Mouse (Mus musculus) CH12.LX (cell line): ENCODE results near the gene 0610010F05Rik. TPM values are rescaled to one million over a fixed set of nuclear protein-coding genes. Genes with fewer than 3 reads are reported as not detected.

Experiments used
- DNase-seq: peaks from one replicate; pipeline ENCODE4 v3.0.0-alpha.2; 2013; ENCODE audit errors: extremely low read depth
- H3K27ac ChIP-seq: 2 replicates; pipeline ENCODE4 v1.5.1; 2012; ENCODE audit warnings: low read depth, mild to moderate bottlenecking, control low read depth, moderate library complexity; ENCODE audit not compliant: insufficient read depth
- H3K27me3 ChIP-seq: replicated peaks from 2 replicates; pipeline ENCODE3; 2012; ENCODE audit warnings: inconsistent platforms
- H3K36me3 ChIP-seq, 2 experiments: replicated peaks in 1 of 2; 2 replicates each; pipeline versions ENCODE3 to v1.6.1; 2012; ENCODE audit warnings: inconsistent platforms in 1 of 2, low read length in 1 of 2, mild to moderate bottlenecking in 1 of 2, mixed read lengths in 1 of 2, moderate library complexity in 1 of 2; ENCODE audit not compliant: control insufficient read depth in 1 of 2, insufficient read depth in 1 of 2
- H3K4me1 ChIP-seq, 2 experiments: 2 replicates each; pipeline ENCODE4 v1.6.1; 2012; ENCODE audit warnings: inconsistent platforms in 1 of 2, moderate library complexity in 1 of 2; ENCODE audit not compliant: insufficient read depth in 2 of 2, control insufficient read depth in 1 of 2
- H3K4me2 ChIP-seq: 2 replicates; pipeline ENCODE4 v1.6.1; 2012; ENCODE audit warnings: low read depth, mild to moderate bottlenecking, control low read depth; ENCODE audit not compliant: poor library complexity, insufficient read depth, severe bottlenecking
- H3K4me3 ChIP-seq, 3 experiments: fragments of 150-350 bp in 1 of 3; sonication (generic) in 1 of 3; replicated peaks in 1 of 3; 2 replicates each; pipeline versions ENCODE3 to v1.5.1; 2011 to 2012; ENCODE audit warnings: low read depth in 2 of 3, low read length in 2 of 3, mild to moderate bottlenecking in 2 of 3, moderate library complexity in 2 of 3, control low read depth in 1 of 3, improper control_type of control experiment in 1 of 3, inconsistent platforms in 1 of 3, mixed read lengths in 1 of 3; ENCODE audit not compliant: poor library complexity in 1 of 3
- H3K79me2 ChIP-seq: replicated peaks from 2 replicates; pipeline ENCODE4 v1.6.1; 2012; ENCODE audit warnings: mild to moderate bottlenecking, moderate library complexity; ENCODE audit not compliant: control insufficient read depth, poor library complexity, insufficient read depth, severe bottlenecking; ENCODE audit errors: extremely low read depth
- H3K9ac ChIP-seq: 2 replicates; pipeline ENCODE4 v1.6.1; 2012; ENCODE audit warnings: low read depth, mild to moderate bottlenecking, control low read depth, moderate library complexity; ENCODE audit not compliant: insufficient read depth
- H3K9me3 ChIP-seq: replicated peaks from 2 replicates; pipeline ENCODE3; 2012; ENCODE audit warnings: low read length, inconsistent platforms, mixed read lengths
- BHLHE40 ChIP-seq: IDR thresholded peaks from 2 replicates; pipeline ENCODE4 v1.6.1; 2011; ENCODE audit warnings: mild to moderate bottlenecking, low read depth, low read length, improper control_type of control experiment
- CHD1 ChIP-seq: IDR thresholded peaks from 2 replicates; pipeline ENCODE4 v1.6.1; 2012; ENCODE audit warnings: low read depth, low read length, improper control_type of control experiment, inconsistent platforms
- CTCF ChIP-seq, 2 experiments: IDR thresholded peaks in 1 of 2; conservative IDR thresholded peaks in 1 of 2; 2 replicates each; pipeline ENCODE4 v1.5.1; 2011 to 2012; ENCODE audit warnings: low read depth in 2 of 2, low read length in 2 of 2, improper control_type of control experiment in 1 of 2, inconsistent platforms in 1 of 2, mild to moderate bottlenecking in 1 of 2, moderate library complexity in 1 of 2
- E2F4 ChIP-seq: IDR thresholded peaks from 2 replicates; pipeline ENCODE4 v1.6.1; 2011; ENCODE audit warnings: low read depth, low read length, improper control_type of control experiment; ENCODE audit not compliant: insufficient replicate concordance
- ELF1 ChIP-seq: IDR thresholded peaks from 2 replicates; pipeline ENCODE4 v1.6.1; 2014; ENCODE audit warnings: low read depth, mild to moderate bottlenecking, inconsistent platforms, low read length, improper control_type of control experiment
- GABPA ChIP-seq: IDR thresholded peaks from 2 replicates; pipeline ENCODE4 v1.6.1; 2012; ENCODE audit warnings: low read depth, low read length, improper control_type of control experiment, inconsistent platforms; ENCODE audit not compliant: insufficient replicate concordance
- HCFC1 ChIP-seq: IDR thresholded peaks from 2 replicates; pipeline ENCODE4 v1.6.1; 2012; ENCODE audit warnings: low read depth, mild to moderate bottlenecking, inconsistent platforms, low read length, improper control_type of control experiment
- IRF4 ChIP-seq: IDR thresholded peaks from 2 replicates; pipeline ENCODE4 v1.6.1; 2014; ENCODE audit warnings: low read depth, mild to moderate bottlenecking, inconsistent platforms, low read length, improper control_type of control experiment
- JUND ChIP-seq: conservative IDR thresholded peaks from 2 replicates; pipeline ENCODE4 v1.6.1; 2011; ENCODE audit warnings: low read depth, low read length, improper control_type of control experiment
- MAFK ChIP-seq: IDR thresholded peaks from 2 replicates; pipeline ENCODE4 v1.6.1; 2011; ENCODE audit warnings: low read length, improper control_type of control experiment; ENCODE audit not compliant: insufficient replicate concordance
- MEF2A ChIP-seq: IDR thresholded peaks from 2 replicates; pipeline ENCODE4 v1.6.1; 2014; ENCODE audit warnings: low read depth, mild to moderate bottlenecking, inconsistent platforms, low read length, improper control_type of control experiment, borderline replicate concordance
- MYC ChIP-seq: IDR thresholded peaks from 2 replicates; pipeline ENCODE4 v1.6.1; 2011; ENCODE audit warnings: low read depth, mild to moderate bottlenecking, improper control_type of control experiment, low read length
- PAX5 ChIP-seq: IDR thresholded peaks from 2 replicates; pipeline ENCODE4 v1.6.1; 2012; ENCODE audit warnings: low read length, inconsistent platforms, mixed read lengths
- POLR2A ChIP-seq: IDR thresholded peaks from 2 replicates; pipeline ENCODE4 v1.6.1; 2011; ENCODE audit warnings: low read depth, mild to moderate bottlenecking, improper control_type of control experiment, low read length
- RAD21 ChIP-seq: IDR thresholded peaks from 2 replicates; pipeline ENCODE4 v1.6.1; 2011; ENCODE audit warnings: low read depth, mild to moderate bottlenecking, low read length, improper control_type of control experiment, moderate library complexity
- RCOR1 ChIP-seq: conservative IDR thresholded peaks from 2 replicates; pipeline ENCODE4 v1.6.1; 2012; ENCODE audit warnings: low read depth, mild to moderate bottlenecking, inconsistent platforms, low read length, improper control_type of control experiment
- SIN3A ChIP-seq: IDR thresholded peaks from 2 replicates; pipeline ENCODE4 v1.6.1; 2012; ENCODE audit warnings: low read length, improper control_type of control experiment, inconsistent platforms
- SMC3 ChIP-seq: IDR thresholded peaks from 2 replicates; pipeline ENCODE4 v1.6.1; 2011; ENCODE audit warnings: low read depth, low read length, improper control_type of control experiment
- TCF12 ChIP-seq: IDR thresholded peaks from 2 replicates; pipeline ENCODE4 v1.6.1; 2014; ENCODE audit warnings: low read depth, mild to moderate bottlenecking, inconsistent platforms, low read length, improper control_type of control experiment
- UBTF ChIP-seq: IDR thresholded peaks from 2 replicates; pipeline ENCODE4 v1.6.1; 2012; ENCODE audit warnings: low read depth, mild to moderate bottlenecking, inconsistent platforms, low read length, improper control_type of control experiment, moderate library complexity
- USF1 ChIP-seq: IDR thresholded peaks from 2 replicates; pipeline ENCODE4 v1.6.1; 2014; ENCODE audit warnings: low read depth, mild to moderate bottlenecking, inconsistent platforms, low read length, improper control_type of control experiment
- ZKSCAN1 ChIP-seq: IDR thresholded peaks from 2 replicates; pipeline ENCODE4 v1.6.1; 2012; ENCODE audit warnings: low read depth, inconsistent platforms, low read length, improper control_type of control experiment, borderline replicate concordance
- ZMIZ1 ChIP-seq: IDR thresholded peaks from 2 replicates; pipeline ENCODE4 v1.6.1; 2012; ENCODE audit warnings: low read depth, mild to moderate bottlenecking, inconsistent platforms, low read length, improper control_type of control experiment
- ZNF384 ChIP-seq: IDR thresholded peaks from 2 replicates; pipeline ENCODE4 v1.6.1; 2012; ENCODE audit warnings: low read depth, low read length, improper control_type of control experiment, inconsistent platforms
- dilution Hi-C: fragments of 300-500 bp; cut with MboI; formaldehyde crosslinking; loops from 2 replicates; pipeline ENCODE4 v1.14.3; 2020; ENCODE audit warnings: low sequenced_read_pairs; ENCODE audit not compliant: extremely low pct_unique_long_range_greater_than_20kb, extremely low pct_ligation_motif_present
- in situ Hi-C: fragments of 300-500 bp; cut with MboI; formaldehyde crosslinking; loops from 3 replicates; pipeline ENCODE4 v1.14.3; 2019; ENCODE audit warnings: low sequenced_read_pairs, low pct_ligation_motif_present, low pct_unique_long_range_greater_than_20kb, mixed read lengths
- polyA plus RNA-seq: library from polyadenylated mRNA; unstranded; fragments of >175 nt; gene quantifications from 2 replicates; pipeline ENCODE4 v1.2.1, GENCODE M21; 2012; ENCODE audit warnings: low read depth; ENCODE audit not compliant: insufficient read length
- total RNA-seq, 2 experiments: library from RNA; depleted of rRNA; stranded (reverse); fragments of 300-350 nt in 1 of 2; fragments of >200 nt in 1 of 2; gene quantifications; 2 replicates each; pipeline ENCODE4 v1.2.3; 2012 to 2014

The 0610010F05Rik gene
- total and polyA plus RNA-seq, 3 experiments: 11.6 to 18.7 (median 16.4) TPM

GRCm38 (mm10) chr11:23565761-23566160, 67.7 kb downstream of the 0610010F05Rik start (continued):
- TF ChIP-seq TCF12 (peak; percentile 23; the same call in 1 of the 2 replicates), UBTF (no peak), RCOR1 (no peak), RAD21 (peak; percentile 81), IRF4 (no peak), MEF2A (no peak), CHD1 (no peak), USF1 (no peak), ZMIZ1 (no peak), ZKSCAN1 (no peak), MAFK (no peak), ZNF384 (0 out of 2 replicates have a peak, but pooled peaks have one; percentile 16), BHLHE40 (no peak)

GRCm38 (mm10) chr11:23557039-23557630, 76.3 kb downstream of the 0610010F05Rik start:
- H3K27ac ChIP-seq: no peak overlapping the region
- in situ Hi-C loops (loop anchor here (25.0 kb wide), 1 partner anchor 920 kb away; no protein-coding TSS in a partner anchor), dilution Hi-C loops (no loop called here)
- H3K4me2 ChIP-seq: no peak overlapping the region
- H3K79me2 ChIP-seq: no peaks in the 10 kb centered on the region
- H3K9me3 ChIP-seq: no peaks in the 10 kb centered on the region
- no peak for DNase-seq
- no peak overlapping the region for H3K9ac ChIP-seq
- no peak for TF ChIP-seq CHD1
- no peak for TF ChIP-seq HCFC1
- peak in 1 of 2 experiments; percentile 57; a peak in 2 of 4 replicates for TF ChIP-seq CTCF (conservative IDR thresholded peaks at IDR 0.05 in 1 of 2, IDR thresholded peaks at IDR 0.05 in 1 of 2; ENCODE audit: low read depth in 2 of 2, low read length in 2 of 2)
- TF ChIP-seq SMC3: peak; percentile 42
- peak; percentile 82 for TF ChIP-seq ZNF384
- TF ChIP-seq RCOR1: no peak
- no peak for TF ChIP-seq POLR2A
- no peak for TF ChIP-seq MYC
- TF ChIP-seq GABPA: no peak
- no peak for TF ChIP-seq JUND
- TF ChIP-seq E2F4: no peak
- TF ChIP-seq PAX5: no peak
- TF ChIP-seq RAD21: peak; percentile 52
- no peak for TF ChIP-seq MEF2A
- no peak for TF ChIP-seq ELF1
- TF ChIP-seq SIN3A: no peak
- no peaks in the 10 kb centered on the region for H3K27me3 ChIP-seq
- H3K36me3 ChIP-seq: no peaks in the 10 kb centered on the region
- no peak overlapping the region for H3K4me3 ChIP-seq
- H3K4me1 ChIP-seq: no peaks in the 10 kb centered on the region
